Mouse (Mus musculus): Measurements from ENCODE around the gene Ano6. TPM values are rescaled to one million over a fixed set of nuclear protein-coding genes. Genes with fewer than 3 reads are reported as not detected.
"Not testable (repeated sequence)": the region's sequence is repeated elsewhere in the genome, so short reads cannot be mapped to it uniquely, and the experiment has no call there.

The Ano6 gene
- polyA plus RNA-seq, 1 experiment from 2014 or later, result 30.1 TPM

DNA sequence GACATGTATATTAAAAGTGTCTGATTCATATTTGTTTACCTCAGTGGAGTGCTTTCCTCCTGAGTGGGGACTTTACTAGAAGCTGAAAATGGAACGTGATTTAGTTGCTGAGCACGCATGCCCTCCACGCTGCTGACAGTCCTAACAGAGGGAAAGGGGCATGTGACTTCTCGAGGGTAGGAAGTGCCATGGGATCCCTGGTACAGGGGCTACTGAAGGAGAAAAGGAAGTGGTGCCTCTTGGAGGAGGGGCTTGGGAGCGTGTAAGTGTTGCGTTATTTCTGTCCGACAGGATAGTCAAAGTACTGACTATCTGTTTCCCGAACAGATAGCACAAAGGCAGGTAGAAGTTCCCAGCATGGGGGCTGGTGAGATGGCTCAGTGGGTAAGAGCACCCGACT, 31.5 kb downstream of the Ano6 start:
- H3K27ac ChIP-seq (replicated peaks), result no peak overlapping the region
- 94% methylated on average over 9 of the region's 9 CpGs for WGBS
- H3K36me3 ChIP-seq, result no peaks in the 10 kb centered on the region
- H3K27me3 ChIP-seq, result no peaks in the 10 kb centered on the region
- ATAC-seq (ENCODE audit: low FRiP score, low read depth), result no peak
- H3K9me3 ChIP-seq, result no peaks in the 10 kb centered on the region
- H3K9ac ChIP-seq, result no peak overlapping the region
- H3K4me1 ChIP-seq (replicated peaks), result peaks cover 15% of the 10 kb centered on the region
- H3K4me3 ChIP-seq, result no peak overlapping the region
- no peak overlapping the region for H3K4me2 ChIP-seq

DNA sequence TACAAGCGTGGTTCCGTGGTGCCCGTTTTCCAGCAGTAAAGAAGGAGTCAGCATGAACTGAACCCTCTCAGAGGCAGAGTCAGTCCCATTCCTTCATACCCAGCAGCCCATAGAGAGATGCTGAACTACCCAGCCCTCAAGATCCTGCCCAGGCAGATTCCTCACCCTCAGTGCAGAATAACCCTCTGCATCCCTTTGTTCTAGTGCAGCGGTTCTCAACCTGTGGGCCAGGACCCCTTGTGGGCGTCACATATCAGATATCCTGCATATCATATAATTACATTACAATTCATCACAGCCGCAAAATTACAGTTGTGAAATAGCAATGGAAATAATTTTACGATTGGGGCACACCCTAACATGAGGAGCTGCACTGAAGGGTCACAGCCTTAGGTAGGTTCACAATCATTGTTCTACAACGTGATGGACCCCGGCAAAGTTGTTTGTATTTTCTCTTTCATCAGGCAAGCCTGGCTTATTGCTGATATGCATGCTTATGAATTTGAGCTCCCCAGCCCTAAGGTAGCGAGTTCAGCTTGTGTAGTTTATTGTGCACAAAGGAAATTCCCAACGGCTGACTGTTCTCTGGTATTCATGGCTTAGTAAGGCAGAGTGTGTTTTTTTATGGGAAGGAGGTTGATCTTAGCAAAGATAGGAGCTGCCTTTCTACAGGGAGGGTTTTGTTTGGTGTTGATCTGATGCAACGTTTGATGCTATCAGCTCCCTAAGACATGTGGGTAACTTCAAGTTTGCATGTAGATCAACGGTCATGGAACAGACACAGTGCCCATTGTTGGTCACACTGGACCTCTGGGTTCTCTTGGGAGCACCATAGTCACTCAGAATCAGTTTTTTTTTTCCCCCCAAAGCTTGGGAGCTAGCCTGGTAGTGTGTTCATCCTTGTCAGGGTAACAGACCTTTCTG, 33.0 kb downstream of the Ano6 start:
- no peak overlapping the region for H3K4me3 ChIP-seq
- 87% methylated on average over 13 of the region's 13 CpGs for WGBS
- H3K4me2 ChIP-seq, result no peak overlapping the region
- H3K36me3 ChIP-seq, result no peaks in the 10 kb centered on the region
- H3K27me3 ChIP-seq, result no peaks in the 10 kb centered on the region
- H3K9me3 ChIP-seq, result no peaks in the 10 kb centered on the region
- peaks cover 18% of the 10 kb centered on the region for H3K4me1 ChIP-seq (replicated peaks)
- no peak overlapping the region for H3K27ac ChIP-seq (replicated peaks)
- no peak overlapping the region for H3K9ac ChIP-seq
- ATAC-seq (ENCODE audit: low FRiP score, low read depth), result no peak

DNA sequence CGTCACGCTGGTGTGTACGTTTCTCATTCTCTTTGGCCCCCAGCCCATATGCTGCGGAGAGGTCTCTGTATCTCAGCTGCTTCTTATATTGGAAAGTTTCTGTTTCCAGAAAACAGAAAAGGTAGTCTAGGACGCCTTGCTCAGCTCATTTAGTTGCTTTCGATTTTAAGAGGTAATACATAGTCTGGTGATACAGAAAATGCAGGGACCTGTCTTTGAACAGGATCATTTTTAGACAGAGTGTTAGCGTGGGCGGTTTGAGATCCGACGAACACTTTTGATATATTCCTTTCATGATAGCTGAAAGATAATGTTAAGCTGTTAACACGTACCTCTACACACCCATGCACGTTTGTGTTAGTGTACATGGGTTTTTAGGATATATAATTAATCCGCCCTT, 35.9 kb downstream of the Ano6 start:
- WGBS, result 88% methylated on average over 13 of the region's 13 CpGs
- Histone ChIP-seq H3K4me3 (no peak overlapping the region), H3K27me3 (no peaks in the 10 kb centered on the region), H3K36me3 (no peaks in the 10 kb centered on the region), H3K9me3 (no peaks in the 10 kb centered on the region), H3K4me2 (no peak overlapping the region), H3K9ac (no peak overlapping the region), H3K4me1 (replicated peaks) (peaks cover 37% of the 10 kb centered on the region), H3K27ac (replicated peaks) (no peak overlapping the region)
- no peak for ATAC-seq (ENCODE audit: low FRiP score, low read depth)

DNA sequence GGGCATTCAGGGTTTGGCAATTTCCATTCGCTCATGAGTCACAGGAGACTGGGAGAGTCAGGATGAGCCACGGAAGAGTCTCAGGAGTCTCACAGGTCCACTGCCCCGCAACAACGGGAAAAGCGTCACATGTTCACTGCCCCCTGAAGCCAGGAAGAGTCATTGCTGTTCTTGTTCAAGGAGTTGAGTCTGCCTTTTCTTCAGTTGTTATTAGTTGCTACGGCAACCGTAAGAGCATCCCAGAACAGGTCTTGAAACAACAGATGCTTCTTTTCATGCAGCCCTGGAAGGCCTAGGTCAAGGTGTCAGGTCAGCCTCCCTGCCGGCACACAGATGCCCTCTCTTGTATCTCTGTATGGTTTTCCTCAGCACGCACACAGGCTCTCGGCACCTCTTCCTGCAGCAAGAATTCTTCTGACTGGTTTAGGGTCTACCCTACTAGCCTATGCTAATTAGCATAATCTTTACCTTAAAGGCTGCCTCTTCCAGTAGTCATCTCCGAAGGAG, 36.9 kb downstream of the Ano6 start:
- Histone ChIP-seq H3K27ac (replicated peaks) (0 out of 2 replicates have a peak overlapping the region, but pooled peaks have one; percentile 2), H3K27me3 (no peaks in the 10 kb centered on the region), H3K9ac (no peak overlapping the region), H3K4me1 (replicated peaks) (peaks cover 37% of the 10 kb centered on the region), H3K9me3 (no peaks in the 10 kb centered on the region), H3K36me3 (no peaks in the 10 kb centered on the region), H3K4me3 (no peak overlapping the region), H3K4me2 (peak overlapping the region; percentile 2; the same call in 1 of the 2 replicates)
- no peak for ATAC-seq (ENCODE audit: low FRiP score, low read depth)
- 11% methylated on average over 11 of the region's 11 CpGs for WGBS

DNA sequence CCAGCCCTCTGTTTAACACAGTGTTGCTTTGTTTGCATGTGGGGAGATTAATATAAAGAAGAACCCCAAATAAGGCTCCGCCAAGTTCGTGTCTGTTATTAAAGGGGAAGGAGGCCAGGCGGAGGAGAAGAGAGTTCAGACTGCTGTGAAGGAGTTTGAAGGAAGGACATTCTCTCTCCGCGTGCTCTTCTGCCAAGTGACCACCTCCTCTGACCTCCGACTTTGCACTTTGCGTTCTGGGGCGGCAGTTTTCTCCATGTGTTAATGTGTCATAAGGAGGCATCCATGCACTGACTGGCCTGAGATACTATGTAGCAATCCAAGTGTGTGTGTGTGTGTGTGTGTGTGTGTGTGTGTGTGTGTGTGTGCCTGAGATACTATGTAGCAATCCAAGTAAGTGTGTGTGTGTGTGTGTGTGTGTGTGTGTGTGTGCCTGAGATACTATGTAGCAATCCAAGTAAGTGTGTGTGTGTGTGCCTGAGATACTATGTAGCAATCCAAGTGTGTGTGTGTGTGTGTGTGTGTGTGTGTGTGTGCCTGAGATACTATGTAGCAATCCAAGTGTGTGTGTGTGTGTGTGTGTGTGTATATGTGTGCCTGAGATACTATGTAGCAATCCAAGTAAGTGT, 37.5 kb downstream of the Ano6 start:
- not testable (repeated sequence) for H3K9me3 ChIP-seq; H3K36me3 ChIP-seq; ATAC-seq (ENCODE audit: low FRiP score, low read depth); H3K9ac ChIP-seq; H3K4me3 ChIP-seq; H3K27me3 ChIP-seq
- peak overlapping the region; percentile 2; the same call in 1 of the 2 replicates for H3K4me2 ChIP-seq
- 26% methylated on average over 8 of the region's 8 CpGs for WGBS
- H3K27ac ChIP-seq (replicated peaks), result 0 out of 2 replicates have a peak overlapping the region, but pooled peaks have one; percentile 2
- peaks cover 37% of the 10 kb centered on the region for H3K4me1 ChIP-seq (replicated peaks)

DNA sequence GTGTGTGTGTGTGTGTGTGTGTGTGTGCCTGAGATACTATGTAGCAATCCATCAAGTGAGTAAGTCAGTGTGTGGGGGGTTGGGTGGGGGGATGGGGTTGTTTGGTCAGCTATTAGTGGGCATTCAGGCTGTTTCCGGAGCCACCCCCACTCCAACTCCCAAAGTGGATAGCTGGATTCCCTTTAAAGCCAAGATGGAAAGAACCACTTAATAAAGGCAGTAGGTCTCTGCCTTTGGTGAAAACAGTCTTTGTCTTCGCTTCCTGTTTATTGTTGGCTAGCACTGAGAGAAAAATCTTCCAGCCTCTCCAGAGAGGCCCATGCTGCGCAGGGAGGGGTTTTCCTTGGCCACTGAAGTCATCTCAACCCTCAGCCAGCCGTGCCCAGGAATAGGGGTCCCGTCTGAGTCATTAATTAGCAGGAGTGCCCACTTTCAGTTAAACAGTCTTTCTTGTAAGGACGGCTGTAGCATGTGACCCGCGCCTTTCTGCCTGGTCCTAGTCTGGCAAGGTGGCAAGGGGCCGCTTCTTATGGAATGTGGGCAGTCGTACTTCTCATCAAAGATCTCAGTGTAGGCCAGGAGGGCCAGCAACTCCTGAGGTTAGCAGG, 38.1 kb downstream of the Ano6 start:
- Histone ChIP-seq H3K4me1 (replicated peaks) (peaks cover 37% of the 10 kb centered on the region), H3K4me3 (no peak overlapping the region), H3K27ac (replicated peaks) (peak overlapping the region; percentile 40), H3K4me2 (no peak overlapping the region), H3K27me3 (no peaks in the 10 kb centered on the region), H3K36me3 (no peaks in the 10 kb centered on the region), H3K9me3 (no peaks in the 10 kb centered on the region), H3K9ac (no peak overlapping the region)
- WGBS, result 38% methylated on average over 10 of the region's 10 CpGs
- peak; percentile 66 for ATAC-seq (ENCODE audit: low FRiP score, low read depth)

DNA sequence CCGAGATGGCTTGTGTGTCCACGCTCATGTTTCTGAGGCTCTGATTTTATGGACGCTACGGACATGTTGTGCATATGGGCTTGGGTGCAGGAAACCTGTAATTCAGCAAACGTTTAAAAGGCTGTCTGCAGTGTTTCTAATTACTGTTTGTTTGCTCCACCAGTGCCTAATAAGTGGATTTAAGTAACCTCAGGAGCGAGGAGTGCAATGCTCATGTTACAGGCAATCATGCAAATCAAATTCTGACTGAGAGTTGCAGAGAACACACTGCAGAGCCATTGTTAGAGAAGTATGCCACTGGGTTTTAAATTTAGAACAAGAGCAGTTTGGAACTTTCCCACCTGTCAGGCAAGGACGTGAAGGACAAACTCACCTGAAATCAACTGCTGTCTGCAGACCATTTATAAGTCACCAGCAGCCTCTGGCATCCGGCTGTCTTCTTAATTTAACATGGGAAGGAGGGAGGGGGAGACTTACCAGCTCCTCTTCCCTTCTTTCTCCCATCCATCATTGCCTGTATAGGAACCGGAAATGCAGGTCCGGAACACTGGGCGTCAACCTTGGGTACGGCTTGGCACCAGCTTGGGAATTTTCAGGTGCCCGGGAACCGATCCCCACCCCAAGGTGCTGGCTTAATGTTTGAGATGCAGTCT, 39.0 kb downstream of the Ano6 start:
- ATAC-seq (ENCODE audit: low FRiP score, low read depth), result no peak

DNA sequence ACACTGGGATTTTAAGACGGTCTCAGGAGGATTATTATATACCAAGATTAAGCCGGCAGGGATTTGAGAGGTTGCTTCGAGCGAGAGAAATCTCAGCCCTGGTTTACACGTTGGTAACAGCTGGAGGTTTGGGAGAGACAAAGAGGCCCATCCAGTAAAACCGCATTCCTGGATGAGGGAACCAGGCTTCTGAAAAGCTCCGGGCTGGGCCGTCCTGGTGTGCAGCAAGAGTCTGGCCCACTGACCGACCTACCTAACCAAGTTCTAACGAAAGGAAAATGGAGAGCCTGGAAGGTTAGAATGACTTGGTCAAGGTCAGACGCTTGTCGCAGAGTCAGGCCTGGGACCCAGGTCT, 39.5 kb downstream of the Ano6 start:
- no peaks in the 10 kb centered on the region for H3K27me3 ChIP-seq
- 64% methylated on average over 12 of the region's 12 CpGs for WGBS
- no peaks in the 10 kb centered on the region for H3K36me3 ChIP-seq
- H3K9me3 ChIP-seq, result no peaks in the 10 kb centered on the region
- no peak overlapping the region for H3K4me2 ChIP-seq
- no peak overlapping the region for H3K4me3 ChIP-seq
- ATAC-seq (ENCODE audit: low FRiP score, low read depth), result no peak
- H3K27ac ChIP-seq (replicated peaks), result peak overlapping the region; percentile 40; the same call in 1 of the 2 replicates
- H3K9ac ChIP-seq, result no peak overlapping the region
- peaks cover 37% of the 10 kb centered on the region for H3K4me1 ChIP-seq (replicated peaks)

More for the DNA sequence above, 39.0 kb downstream of the Ano6 start:
- no peak overlapping the region for H3K4me2 ChIP-seq
- no peaks in the 10 kb centered on the region for H3K27me3 ChIP-seq
- H3K4me3 ChIP-seq, result no peak overlapping the region
- H3K9ac ChIP-seq, result no peak overlapping the region
- no peaks in the 10 kb centered on the region for H3K9me3 ChIP-seq
- peak overlapping the region; percentile 40 for H3K27ac ChIP-seq (replicated peaks)
- no peaks in the 10 kb centered on the region for H3K36me3 ChIP-seq
- peaks cover 37% of the 10 kb centered on the region for H3K4me1 ChIP-seq (replicated peaks)
- WGBS, result 62% methylated on average over 14 of the region's 14 CpGs

DNA sequence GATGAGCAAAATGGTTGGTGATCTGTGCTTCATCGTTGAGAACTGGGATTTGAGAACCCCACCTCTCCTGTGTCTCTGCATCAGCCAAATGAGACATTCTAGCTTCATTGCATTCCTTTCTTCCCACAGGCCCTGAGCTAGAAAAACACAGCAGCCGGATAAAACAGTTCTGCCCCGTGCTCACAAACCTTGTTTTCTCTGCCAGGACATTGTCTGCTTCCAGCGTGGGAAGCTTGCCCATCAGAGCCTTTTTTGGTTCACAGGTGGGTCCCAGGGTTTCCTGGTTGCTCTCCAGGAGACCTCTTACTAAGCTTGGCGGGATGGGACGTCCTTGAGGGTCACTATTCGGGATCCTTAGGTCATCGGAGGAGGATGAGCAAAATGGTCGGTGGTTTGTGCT, 42.6 kb downstream of the Ano6 start:
- WGBS, result 83% methylated on average over 9 of the region's 9 CpGs

DNA sequence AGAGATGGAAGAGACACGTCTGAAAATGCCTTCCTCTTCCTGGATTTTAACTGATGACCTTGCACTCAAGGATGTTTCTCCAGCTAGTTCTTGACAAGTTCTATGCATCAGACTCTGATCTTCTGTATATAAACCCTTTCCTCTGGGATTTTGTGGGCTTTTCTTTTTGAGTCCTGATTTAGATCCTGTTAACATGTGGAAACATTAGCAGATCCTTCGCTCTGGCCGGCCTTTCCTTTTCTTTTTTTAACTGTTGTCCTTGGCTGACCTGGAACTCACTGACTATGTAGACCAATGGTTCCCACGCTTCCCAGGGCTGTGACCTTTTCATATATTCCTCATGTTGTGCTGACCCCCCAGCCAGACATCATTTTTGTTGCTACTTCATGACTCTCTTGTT, 45.4 kb downstream of the Ano6 start:
- no peak overlapping the region for H3K27ac ChIP-seq (replicated peaks)
- no peak for ATAC-seq (ENCODE audit: low FRiP score, low read depth)
- WGBS, result 83% methylated on average over 4 of the region's 4 CpGs

More for the DNA sequence above, 42.6 kb downstream of the Ano6 start:
- no peak overlapping the region for H3K4me3 ChIP-seq
- ATAC-seq (ENCODE audit: low FRiP score, low read depth), result no peak
- no peaks in the 10 kb centered on the region for H3K36me3 ChIP-seq
- peaks cover 32% of the 10 kb centered on the region for H3K4me1 ChIP-seq (replicated peaks)
- no peak overlapping the region for H3K9ac ChIP-seq
- no peaks in the 10 kb centered on the region for H3K9me3 ChIP-seq
- no peak overlapping the region for H3K4me2 ChIP-seq
- H3K27ac ChIP-seq (replicated peaks), result no peak overlapping the region
- H3K27me3 ChIP-seq, result no peaks in the 10 kb centered on the region

DNA sequence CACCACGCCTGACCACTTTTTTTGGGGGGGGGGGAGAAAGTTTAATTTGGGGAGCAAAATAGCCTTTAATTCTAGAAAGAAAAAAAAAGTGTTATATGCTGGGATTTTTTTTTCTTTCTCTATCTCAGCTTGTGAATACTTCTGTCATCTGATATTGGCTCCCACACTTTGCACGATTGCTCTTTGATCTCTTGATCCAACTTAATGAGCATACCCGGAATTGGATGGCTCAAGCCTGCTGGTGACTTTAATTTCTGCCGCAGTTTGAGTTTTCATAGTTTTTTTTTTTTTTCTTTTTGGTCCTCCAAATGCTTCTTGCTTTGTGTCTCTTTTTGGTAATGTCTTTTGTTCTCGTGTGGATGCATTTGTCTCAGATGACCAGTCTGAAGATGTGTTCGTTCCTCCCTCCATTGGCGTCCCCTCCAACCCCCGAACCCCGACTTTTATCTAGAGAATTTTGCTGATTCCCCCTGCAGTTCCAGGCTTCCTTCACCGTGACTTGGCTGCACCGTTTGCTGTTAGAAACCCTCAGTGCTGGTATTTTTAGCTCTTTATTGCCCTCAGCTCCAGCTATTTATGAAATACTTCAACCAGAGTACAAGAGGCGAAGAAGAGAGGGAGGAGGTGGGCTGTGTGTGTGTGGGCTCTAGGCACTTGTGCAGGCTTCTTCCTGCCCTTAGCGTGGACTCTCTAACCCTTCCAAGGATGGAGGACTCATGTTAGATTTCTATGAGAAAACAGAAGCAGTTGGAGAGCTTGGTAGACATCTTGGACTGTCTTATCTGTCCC, 46.2 kb downstream of the Ano6 start:
- H3K9ac ChIP-seq, result no peak overlapping the region
- ATAC-seq (ENCODE audit: low FRiP score, low read depth), result no peak

More for the DNA sequence above, 45.4 kb downstream of the Ano6 start:
- no peaks in the 10 kb centered on the region for H3K27me3 ChIP-seq
- peaks cover 15% of the 10 kb centered on the region for H3K4me1 ChIP-seq (replicated peaks)
- no peak overlapping the region for H3K9ac ChIP-seq
- H3K36me3 ChIP-seq, result no peaks in the 10 kb centered on the region
- no peaks in the 10 kb centered on the region for H3K9me3 ChIP-seq
- H3K4me3 ChIP-seq, result no peak overlapping the region
- H3K4me2 ChIP-seq, result no peak overlapping the region

More for the DNA sequence above, 46.2 kb downstream of the Ano6 start:
- Histone ChIP-seq H3K36me3 (no peaks in the 10 kb centered on the region), H3K27me3 (no peaks in the 10 kb centered on the region), H3K4me3 (no peak overlapping the region), H3K4me1 (replicated peaks) (peaks cover 15% of the 10 kb centered on the region), H3K4me2 (no peak overlapping the region), H3K9me3 (no peaks in the 10 kb centered on the region), H3K27ac (replicated peaks) (0 out of 2 replicates have a peak overlapping the region, but pooled peaks have one; percentile 27)
- WGBS, result 50% methylated on average over 13 of the region's 13 CpGs

Data from hindbrain, embryonic 15.5 days (tissue).